Mouse (Mus musculus): ENCODE measurements at regions not wholly inside any gene's neighbourhood (a gene's known extent, or its start where the extent isn't known, plus 50 kb on each side); places are given as distances from the start of the nearest gene placed in this dataset.
A peak's percentile ranks its signal among the peaks of the same experiment; 100 is the strongest.
"Not testable (repeated sequence)": the region's sequence is repeated elsewhere in the genome, so short reads cannot be mapped to it uniquely, and the experiment has no call there.

DNA sequence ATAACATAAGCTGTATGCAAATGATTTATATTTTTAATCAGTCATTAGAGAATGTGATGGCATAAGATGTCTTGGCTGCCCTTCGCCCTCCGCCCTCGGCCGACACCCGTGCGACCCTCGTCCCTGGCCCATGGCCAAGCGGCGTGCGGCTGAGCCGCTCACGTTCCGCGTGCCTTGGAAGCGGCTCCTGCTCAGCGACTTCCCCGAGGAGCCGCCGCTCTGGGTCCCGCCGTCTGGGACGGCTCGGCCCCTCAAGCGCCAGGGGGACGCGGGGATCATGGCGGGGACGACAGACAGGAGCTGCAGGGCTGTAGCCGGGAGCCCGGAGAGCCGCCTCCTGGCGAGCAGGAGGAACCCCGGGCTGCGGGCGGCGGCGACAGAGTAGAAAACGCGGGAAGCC lies 145.5 kb upstream of the Rab39b start:
- H3K9ac ChIP-seq (ENCODE audit: control insufficient read depth, low read depth, low read length, poor library complexity, severe bottlenecking); H3K79me2 ChIP-seq (ENCODE audit: control insufficient read depth, insufficient read depth, low read length, poor library complexity): not testable (repeated sequence)

GRCm38 (mm10) chrX:75699949-75700348 lies 121.9 kb upstream of the Rab39b start:
- H3K4me1 ChIP-seq (ENCODE audit: control insufficient read depth in 1 of 2, insufficient read depth in 2 of 2, low read length in 2 of 2), result no peaks in the 10 kb centered on the region

More for the DNA sequence above, 145.5 kb upstream of the Rab39b start:
- H3K9me3 ChIP-seq (replicated peaks; ENCODE audit: insufficient read depth, low read length); H3K27me3 ChIP-seq (ENCODE audit: control insufficient read depth in 1 of 2, insufficient read depth in 2 of 2, low read length in 2 of 2); H3K4me1 ChIP-seq (ENCODE audit: control insufficient read depth in 1 of 2, insufficient read depth in 2 of 2, low read length in 2 of 2); H3K36me3 ChIP-seq (ENCODE audit: control insufficient read depth in 1 of 2, insufficient read depth in 2 of 2, low read length in 2 of 2); DNase-seq (ENCODE audit: low read depth, low spot score); H3K4me3 ChIP-seq (ENCODE audit: control insufficient read depth in 1 of 2, insufficient read depth in 1 of 2, low read depth in 2 of 2, low read length in 2 of 2); H3K27ac ChIP-seq (ENCODE audit: control insufficient read depth, low read depth, low read length): not testable (repeated sequence)

GRCm38 (mm10) chrX:75675271-75675670 lies 97.2 kb upstream of the Rab39b start:
- H3K4me1 ChIP-seq (ENCODE audit: control insufficient read depth in 1 of 2, insufficient read depth in 2 of 2, low read length in 2 of 2); H3K9ac ChIP-seq (ENCODE audit: control insufficient read depth, low read depth, low read length, poor library complexity, severe bottlenecking); H3K36me3 ChIP-seq (ENCODE audit: control insufficient read depth in 1 of 2, insufficient read depth in 2 of 2, low read length in 2 of 2); H3K27ac ChIP-seq (ENCODE audit: control insufficient read depth, low read depth, low read length); H3K9me3 ChIP-seq (replicated peaks; ENCODE audit: insufficient read depth, low read length); H3K79me2 ChIP-seq (ENCODE audit: control insufficient read depth, insufficient read depth, low read length, poor library complexity); H3K27me3 ChIP-seq (ENCODE audit: control insufficient read depth in 1 of 2, insufficient read depth in 2 of 2, low read length in 2 of 2); H3K4me3 ChIP-seq (ENCODE audit: control insufficient read depth in 1 of 2, insufficient read depth in 1 of 2, low read depth in 2 of 2, low read length in 2 of 2); DNase-seq (ENCODE audit: low read depth, low spot score): not testable (repeated sequence)

More at GRCm38 (mm10) chrX:75699949-75700348, 121.9 kb upstream of the Rab39b start:
- TF ChIP-seq ETS1 (IDR thresholded peaks at IDR 0.05; ENCODE audit: low read depth, low read length) (no peak), SMC3 (IDR thresholded peaks at IDR 0.05; ENCODE audit: low read depth, low read length) (no peak), ZMIZ1 (IDR thresholded peaks at IDR 0.05; ENCODE audit: low read depth, low read length) (no peak), TAL1 (IDR thresholded peaks at IDR 0.05; ENCODE audit: low read length) (no peak), MEF2A (IDR thresholded peaks at IDR 0.05; ENCODE audit: extremely low read depth, insufficient replicate concordance, low read depth, low read length, poor library complexity, severe bottlenecking) (no peak)
- no peak for DNase-seq (ENCODE audit: low read depth, low spot score)
- Histone ChIP-seq H3K9me3 (replicated peaks; ENCODE audit: insufficient read depth, low read length) (no peaks in the 10 kb centered on the region), H3K79me2 (ENCODE audit: control insufficient read depth, insufficient read depth, low read length, poor library complexity) (no peaks in the 10 kb centered on the region), H3K4me3 (ENCODE audit: control insufficient read depth in 1 of 2, insufficient read depth in 1 of 2, low read depth in 2 of 2, low read length in 2 of 2) (no peak overlapping the region), H3K27ac (ENCODE audit: control insufficient read depth, low read depth, low read length) (no peak overlapping the region), H3K36me3 (ENCODE audit: control insufficient read depth in 1 of 2, insufficient read depth in 2 of 2, low read length in 2 of 2) (no peaks in the 10 kb centered on the region), H3K9ac (ENCODE audit: control insufficient read depth, low read depth, low read length, poor library complexity, severe bottlenecking) (no peak overlapping the region), H3K27me3 (ENCODE audit: control insufficient read depth in 1 of 2, insufficient read depth in 2 of 2, low read length in 2 of 2) (no peaks in the 10 kb centered on the region)

- Histone ChIP-seq H3K79me2 (ENCODE audit: control insufficient read depth, insufficient read depth, low read length, poor library complexity) (no peaks in the 10 kb centered on the region), H3K4me3 (ENCODE audit: control insufficient read depth in 1 of 2, insufficient read depth in 1 of 2, low read depth in 2 of 2, low read length in 2 of 2) (peak overlapping the region; percentile 34 to 35; a peak in 3 of 4 replicates), H3K27me3 (ENCODE audit: control insufficient read depth in 1 of 2, insufficient read depth in 2 of 2, low read length in 2 of 2) (no peaks in the 10 kb centered on the region), H3K27ac (ENCODE audit: control insufficient read depth, low read depth, low read length) (no peak overlapping the region), H3K9me3 (replicated peaks; ENCODE audit: insufficient read depth, low read length) (no peaks in the 10 kb centered on the region), H3K36me3 (ENCODE audit: control insufficient read depth in 1 of 2, insufficient read depth in 2 of 2, low read length in 2 of 2) (no peaks in the 10 kb centered on the region), H3K9ac (ENCODE audit: control insufficient read depth, low read depth, low read length, poor library complexity, severe bottlenecking) (peak overlapping the region; percentile 12; the same call in 1 of the 2 replicates), H3K4me1 (ENCODE audit: control insufficient read depth in 1 of 2, insufficient read depth in 2 of 2, low read length in 2 of 2) (no peaks in the 10 kb centered on the region)
- DNase-seq (ENCODE audit: low read depth, low spot score), result peak; percentile 95
- TF ChIP-seq RCOR1 (IDR thresholded peaks at IDR 0.05; ENCODE audit: low read depth, low read length), result no peak
- TF ChIP-seq NRF1 (IDR thresholded peaks at IDR 0.05; ENCODE audit: insufficient read depth, low read depth, low read length, poor library complexity, severe bottlenecking), result peak; percentile 49; the same call in 1 of the 2 replicates
- TF ChIP-seq TCF12 (IDR thresholded peaks at IDR 0.05; ENCODE audit: low read depth, low read length), result peak; percentile 28; the same call in 1 of the 2 replicates
- peak; percentile 99 for TF ChIP-seq HCFC1 (IDR thresholded peaks at IDR 0.05; ENCODE audit: low read depth, low read length)
- peak; percentile 93 for TF ChIP-seq MYC (IDR thresholded peaks at IDR 0.05; ENCODE audit: low read depth, low read length)
- TF ChIP-seq NELFE (IDR thresholded peaks at IDR 0.05; ENCODE audit: low read depth, low read length), result no peak
- no peak for TF ChIP-seq CHD2 (IDR thresholded peaks at IDR 0.05; ENCODE audit: low read length)
- no peak for TF ChIP-seq MEF2A (IDR thresholded peaks at IDR 0.05; ENCODE audit: extremely low read depth, insufficient replicate concordance, low read depth, low read length, poor library complexity, severe bottlenecking)
- no peak for TF ChIP-seq POLR2AphosphoS5 (IDR thresholded peaks at IDR 0.05; ENCODE audit: borderline replicate concordance, low read depth, low read length)
- TF ChIP-seq MAFK (IDR thresholded peaks at IDR 0.05; ENCODE audit: borderline replicate concordance, low read depth, low read length), result no peak
- TF ChIP-seq TAL1 (IDR thresholded peaks at IDR 0.05; ENCODE audit: low read length), result peak; percentile 52
- TF ChIP-seq SIN3A (IDR thresholded peaks at IDR 0.05; ENCODE audit: low read length), result peak; percentile 79
- peak; percentile 93 for TF ChIP-seq KAT2A (conservative IDR thresholded peaks at IDR 0.05; ENCODE audit: low read depth, low read length)
- peak; percentile 63 for TF ChIP-seq RAD21 (IDR thresholded peaks at IDR 0.05; ENCODE audit: low read depth, low read length)
- TF ChIP-seq POLR2AphosphoS2 (IDR thresholded peaks at IDR 0.05; ENCODE audit: low read length), result no peak
- TF ChIP-seq CTCF (IDR thresholded peaks at IDR 0.05 in 2 of 3, conservative IDR thresholded peaks at IDR 0.05 in 1 of 3; ENCODE audit: control insufficient read depth in 1 of 3, insufficient read depth in 1 of 3, low read depth in 2 of 3, low read length in 3 of 3, poor library complexity in 1 of 3, severe bottlenecking in 1 of 3), result peak; percentile 50 to 95 (median 66)
These were observed 96.1 kb upstream of the Rab39b start for GRCm38 (mm10) chrX:75673920-75674665.
